Mouse (Mus musculus): ENCODE data around the gene 4930556J24Rik. TPM values are rescaled to one million over a fixed set of nuclear protein-coding genes. Genes with fewer than 3 reads are reported as not detected.

4930556J24Rik gene
- polyA plus RNA-seq, 1 experiment from 2014 or later, result 0.37 TPM

GRCm38 (mm10) chr11:3905446-3905845 lies 71.1 kb downstream of the 4930556J24Rik start:
- Histone ChIP-seq H3K4me3 (replicated peaks) (no peak overlapping the region), H3K9ac (no peak overlapping the region), H3K27me3 (no peaks in the 10 kb centered on the region), H3K9me3 (replicated peaks) (no peaks in the 10 kb centered on the region), H3K4me2 (replicated peaks) (no peak overlapping the region), H3K27ac (replicated peaks) (no peak overlapping the region), H3K36me3 (0 out of 2 replicates have a peak, but pooled peaks cover 8% of the 10 kb centered on the region), H3K4me1 (peaks cover 4% of the 10 kb centered on the region; the same call in 1 of the 2 replicates)
- no peak for ATAC-seq (ENCODE audit: insufficient number of reproducible peaks, low FRiP score, low TSS enrichment, low read depth)
- WGBS, result 86% methylated on average over 1 of the region's 1 CpGs

DNA sequence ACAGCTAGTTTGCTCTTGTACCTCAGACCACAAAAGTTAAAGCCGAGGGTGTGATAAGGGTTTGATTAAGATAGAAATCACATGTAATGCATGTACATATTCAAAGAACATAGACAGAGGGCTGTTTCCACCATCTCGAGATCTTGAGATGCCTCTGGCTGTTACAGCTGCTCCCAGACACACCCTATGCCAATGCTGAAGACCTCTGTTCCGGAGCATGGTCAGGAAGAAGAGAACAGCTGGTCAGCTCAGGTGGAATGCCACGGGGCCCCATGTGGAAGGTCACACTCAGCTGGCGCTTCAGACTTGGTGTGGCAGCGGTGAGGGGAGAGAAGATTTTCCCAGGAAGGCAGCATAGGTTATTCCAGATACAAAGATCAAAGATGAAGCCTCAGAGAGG lies 71.9 kb downstream of the 4930556J24Rik start:
- no peak overlapping the region for H3K4me3 ChIP-seq (replicated peaks)
- no peaks in the 10 kb centered on the region for H3K27me3 ChIP-seq
- no peak overlapping the region for H3K9ac ChIP-seq
- no peak overlapping the region for H3K27ac ChIP-seq (replicated peaks)
- WGBS, result 72% methylated on average over 6 of the region's 6 CpGs
- ATAC-seq (ENCODE audit: insufficient number of reproducible peaks, low FRiP score, low TSS enrichment, low read depth), result no peak
- H3K36me3 ChIP-seq, result 0 out of 2 replicates have a peak, but pooled peaks cover 8% of the 10 kb centered on the region
- no peaks in the 10 kb centered on the region for H3K4me1 ChIP-seq
- H3K9me3 ChIP-seq (replicated peaks), result no peaks in the 10 kb centered on the region
- no peak overlapping the region for H3K4me2 ChIP-seq (replicated peaks)

- H3K9me3 ChIP-seq (replicated peaks), result no peaks in the 10 kb centered on the region
- H3K9ac ChIP-seq, result no peak overlapping the region
- 0 out of 2 replicates have a peak, but pooled peaks have one; percentile 22 for ATAC-seq (ENCODE audit: insufficient number of reproducible peaks, low FRiP score, low TSS enrichment, low read depth)
- no peak overlapping the region for H3K27ac ChIP-seq (replicated peaks)
- no peaks in the 10 kb centered on the region for H3K4me1 ChIP-seq
- WGBS, result 68% methylated on average over 5 of the region's 5 CpGs
- H3K4me3 ChIP-seq (replicated peaks), result no peak overlapping the region
- no peaks in the 10 kb centered on the region for H3K27me3 ChIP-seq
- H3K4me2 ChIP-seq (replicated peaks), result no peak overlapping the region
- 0 out of 2 replicates have a peak, but pooled peaks cover 8% of the 10 kb centered on the region for H3K36me3 ChIP-seq
Measured at GRCm38 (mm10) chr11:3903046-3903445, 73.5 kb downstream of the 4930556J24Rik start.

DNA sequence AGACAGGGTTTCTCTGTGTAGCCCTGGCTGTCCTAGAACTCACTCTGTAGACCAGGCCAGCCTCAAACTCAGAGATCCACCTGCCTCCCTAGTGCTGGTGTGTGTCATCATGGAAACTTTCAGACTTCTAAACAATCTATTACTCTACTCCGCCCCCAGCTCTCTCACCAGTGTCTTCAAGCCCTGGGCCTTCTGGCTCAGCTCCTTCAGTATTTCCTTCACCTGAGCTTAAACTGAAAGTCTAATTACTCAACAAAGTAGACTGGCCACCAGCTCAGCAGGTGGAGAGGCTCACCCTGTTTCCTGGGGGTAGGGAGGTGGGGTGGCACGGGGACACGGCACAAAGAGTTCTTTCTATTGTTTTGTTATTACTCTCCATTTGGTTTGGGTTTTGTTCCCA lies 74.1 kb downstream of the 4930556J24Rik start:
- 82% methylated on average over 3 of the region's 3 CpGs for WGBS
- Histone ChIP-seq H3K4me3 (replicated peaks) (no peak overlapping the region), H3K9me3 (replicated peaks) (no peaks in the 10 kb centered on the region), H3K27ac (replicated peaks) (no peak overlapping the region), H3K9ac (no peak overlapping the region), H3K4me2 (replicated peaks) (no peak overlapping the region), H3K36me3 (0 out of 2 replicates have a peak, but pooled peaks cover 5% of the 10 kb centered on the region), H3K4me1 (no peaks in the 10 kb centered on the region), H3K27me3 (no peaks in the 10 kb centered on the region)
- ATAC-seq (ENCODE audit: insufficient number of reproducible peaks, low FRiP score, low TSS enrichment, low read depth), result no peak

DNA sequence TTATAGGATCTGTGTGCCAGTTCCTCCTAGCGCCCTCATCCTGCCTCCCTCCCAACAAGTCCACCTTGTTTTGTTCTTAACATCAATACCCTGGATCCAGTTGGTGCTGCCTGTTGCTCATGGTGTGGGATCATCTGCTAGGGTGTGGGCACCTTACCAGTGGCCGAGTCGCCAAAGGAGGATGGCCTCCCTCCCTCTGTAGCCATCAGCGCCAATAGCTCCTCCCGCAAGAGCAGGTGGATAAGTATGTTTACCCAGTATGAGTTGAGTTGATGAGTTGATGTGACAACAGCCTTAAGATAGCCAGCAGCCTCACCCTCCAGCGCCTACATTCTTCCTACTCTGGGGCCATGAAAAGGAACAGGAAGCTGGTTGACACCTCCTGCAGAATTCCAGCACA lies 76.3 kb downstream of the 4930556J24Rik start:
- WGBS, result 83% methylated on average over 6 of the region's 6 CpGs
- Histone ChIP-seq H3K36me3 (no peaks in the 10 kb centered on the region), H3K9ac (no peak overlapping the region), H3K4me1 (0 out of 2 replicates have a peak, but pooled peaks cover 2% of the 10 kb centered on the region), H3K4me3 (replicated peaks) (no peak overlapping the region), H3K4me2 (replicated peaks) (no peak overlapping the region), H3K27me3 (no peaks in the 10 kb centered on the region), H3K9me3 (replicated peaks) (no peaks in the 10 kb centered on the region), H3K27ac (replicated peaks) (no peak overlapping the region)
- ATAC-seq (ENCODE audit: insufficient number of reproducible peaks, low FRiP score, low TSS enrichment, low read depth), result no peak

DNA sequence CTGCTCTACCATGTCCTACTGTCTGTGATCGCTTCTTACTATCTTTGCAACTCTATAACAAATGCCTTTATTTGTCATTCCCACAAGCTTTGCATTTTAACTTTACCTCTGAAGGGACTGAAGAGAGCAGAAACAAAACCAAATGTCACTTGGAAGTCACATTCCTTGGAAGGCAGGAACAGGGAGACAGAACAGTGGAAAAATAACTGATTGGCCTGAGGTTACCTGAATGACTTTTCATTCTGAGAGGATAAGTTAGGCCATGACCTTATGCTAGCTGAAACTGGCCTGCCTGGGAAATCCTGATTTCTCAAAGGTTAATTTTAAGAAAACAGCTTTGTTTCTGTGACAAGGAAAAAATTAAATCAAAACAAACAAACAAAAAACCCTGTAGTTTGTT lies 80.6 kb downstream of the 4930556J24Rik start:
- H3K27ac ChIP-seq (replicated peaks), result no peak overlapping the region
- no peaks in the 10 kb centered on the region for H3K36me3 ChIP-seq
- no peak overlapping the region for H3K4me2 ChIP-seq (replicated peaks)
- no peak overlapping the region for H3K4me3 ChIP-seq (replicated peaks)
- no peaks in the 10 kb centered on the region for H3K9me3 ChIP-seq (replicated peaks)
- no peak for ATAC-seq (ENCODE audit: insufficient number of reproducible peaks, low FRiP score, low TSS enrichment, low read depth)
- no peak overlapping the region for H3K9ac ChIP-seq
- peaks cover 4% of the 10 kb centered on the region; the same call in 1 of the 2 replicates for H3K4me1 ChIP-seq
- 92% methylated on average over 1 of the region's 1 CpGs for WGBS
- H3K27me3 ChIP-seq, result no peaks in the 10 kb centered on the region

- Histone ChIP-seq H3K4me1 (peaks cover 4% of the 10 kb centered on the region; the same call in 1 of the 2 replicates), H3K9ac (peak overlapping the region; percentile 33; the same call in 1 of the 2 replicates), H3K36me3 (no peaks in the 10 kb centered on the region), H3K27ac (replicated peaks) (peak overlapping the region; percentile 70), H3K27me3 (no peaks in the 10 kb centered on the region), H3K4me3 (replicated peaks) (peak overlapping the region; percentile 55), H3K4me2 (replicated peaks) (peak overlapping the region; percentile 93), H3K9me3 (replicated peaks) (no peaks in the 10 kb centered on the region)
- no peak for ATAC-seq (ENCODE audit: insufficient number of reproducible peaks, low FRiP score, low TSS enrichment, low read depth)
- WGBS, result 4% methylated on average over 10 of the region's 10 CpGs
Measured at GRCm38 (mm10) chr11:3895458-3895857, 81.1 kb downstream of the 4930556J24Rik start.

DNA sequence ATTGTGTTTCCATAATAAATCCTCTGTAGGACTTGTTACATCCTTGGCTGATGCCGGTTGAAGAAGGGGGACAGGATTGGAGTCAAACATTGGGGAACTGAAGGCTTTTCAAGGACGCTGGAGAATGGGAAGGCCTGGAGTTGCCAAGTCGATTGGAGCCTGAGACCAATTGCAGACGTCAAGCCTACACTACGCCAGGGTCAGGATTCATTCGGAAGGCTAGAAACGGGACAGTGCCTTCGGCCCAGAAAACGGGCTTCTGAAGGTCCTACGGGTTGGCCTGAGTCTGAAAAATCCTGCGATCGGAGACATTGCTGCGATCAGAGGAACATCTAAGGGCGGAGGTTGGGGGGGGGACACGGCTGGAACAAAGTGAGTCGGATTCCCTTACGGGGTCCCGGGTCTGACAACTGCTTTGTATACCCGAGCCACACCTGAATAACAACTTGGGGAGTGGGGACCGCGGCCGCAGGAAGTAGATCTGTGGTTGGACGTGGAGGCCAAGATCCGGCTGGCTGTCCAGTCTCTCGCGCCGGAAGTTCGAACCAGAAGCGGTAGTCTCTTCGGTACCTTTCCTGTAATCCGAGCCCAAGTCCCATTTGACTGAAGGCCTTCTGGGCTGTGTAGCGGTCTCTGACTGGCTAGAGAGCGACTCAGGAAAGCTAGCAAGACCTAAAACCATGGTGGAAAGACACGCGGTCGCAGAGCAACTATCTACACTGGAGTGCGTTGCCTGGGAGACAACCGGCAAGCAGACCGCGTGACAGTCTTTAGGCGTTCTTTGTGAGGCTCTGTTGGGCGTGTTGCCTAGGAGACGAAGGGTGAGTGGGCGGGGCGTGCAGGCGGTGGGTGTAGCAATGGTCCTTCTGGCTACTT lies 81.9 kb downstream of the 4930556J24Rik start, which contains the start of the genes 4921536K21Rik and Dusp18:
Gene 4921536K21Rik (minus strand): TSS at position 693 of the 876 bp plus-strand sequence.
Gene Dusp18 (plus strand): TSS at position 835 of the 876 bp plus-strand sequence.
- no peaks in the 10 kb centered on the region for H3K9me3 ChIP-seq (replicated peaks)
- peaks cover 4% of the 10 kb centered on the region; the same call in 1 of the 2 replicates for H3K4me1 ChIP-seq
- H3K4me3 ChIP-seq (replicated peaks), result peak within 1 kb of the TSS; percentile 55
- WGBS, result 3% methylated on average over 46 of the region's 46 CpGs
- peak within 1 kb of the TSS; percentile 33 for H3K9ac ChIP-seq
- ATAC-seq (ENCODE audit: insufficient number of reproducible peaks, low FRiP score, low TSS enrichment, low read depth), result peak; percentile 94
- peak within 1 kb of the TSS; percentile 70 for H3K27ac ChIP-seq (replicated peaks)
- H3K4me2 ChIP-seq (replicated peaks), result peak within 1 kb of the TSS; percentile 93
- no peaks in the 10 kb centered on the region for H3K27me3 ChIP-seq
- no peaks in the 10 kb centered on the region for H3K36me3 ChIP-seq

DNA sequence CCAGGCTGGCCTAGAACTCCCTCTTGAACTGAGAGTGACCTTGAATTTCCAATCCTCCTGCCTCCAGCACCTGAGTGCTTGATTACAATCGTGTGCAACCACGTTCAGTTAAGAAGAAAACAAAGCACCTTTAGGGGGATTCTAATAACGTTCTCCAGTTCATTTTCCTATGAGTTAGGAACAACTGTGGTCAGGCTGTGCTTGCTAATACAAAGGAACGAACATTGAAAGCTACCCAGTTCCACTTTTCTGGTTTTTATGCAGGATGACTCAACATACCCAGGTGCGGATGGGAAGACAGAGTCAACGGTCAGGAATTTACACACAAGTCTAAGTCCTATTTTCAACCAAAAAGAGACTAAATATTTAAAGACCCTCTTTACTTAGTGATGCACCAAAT lies 82.6 kb downstream of the 4930556J24Rik start:
- Histone ChIP-seq H3K36me3 (no peaks in the 10 kb centered on the region), H3K9ac (no peak overlapping the region), H3K4me1 (peaks cover 4% of the 10 kb centered on the region; the same call in 1 of the 2 replicates), H3K4me2 (replicated peaks) (no peak overlapping the region), H3K27me3 (no peaks in the 10 kb centered on the region), H3K4me3 (replicated peaks) (no peak overlapping the region), H3K9me3 (replicated peaks) (no peaks in the 10 kb centered on the region), H3K27ac (replicated peaks) (no peak overlapping the region)
- ATAC-seq (ENCODE audit: insufficient number of reproducible peaks, low FRiP score, low TSS enrichment, low read depth), result no peak
- WGBS, result 82% methylated on average over 6 of the region's 6 CpGs

Measured in embryonic facial prominence, embryonic 15.5 days (tissue).